Mouse (Mus musculus) stomach, postnatal 0 days (tissue): ENCODE data around the gene Clip1.

Source experiments
- CTCF ChIP-seq: IDR thresholded peaks from 2 replicates; pipeline ENCODE4 v1.5.1; 2016; ENCODE audit warnings: antibody characterized with exemption, low read depth, mild to moderate bottlenecking, moderate library complexity
- EP300 ChIP-seq: optimal IDR thresholded peaks from 2 replicates; pipeline ENCODE3; 2016; ENCODE audit warnings: antibody characterized with exemption

DNA sequence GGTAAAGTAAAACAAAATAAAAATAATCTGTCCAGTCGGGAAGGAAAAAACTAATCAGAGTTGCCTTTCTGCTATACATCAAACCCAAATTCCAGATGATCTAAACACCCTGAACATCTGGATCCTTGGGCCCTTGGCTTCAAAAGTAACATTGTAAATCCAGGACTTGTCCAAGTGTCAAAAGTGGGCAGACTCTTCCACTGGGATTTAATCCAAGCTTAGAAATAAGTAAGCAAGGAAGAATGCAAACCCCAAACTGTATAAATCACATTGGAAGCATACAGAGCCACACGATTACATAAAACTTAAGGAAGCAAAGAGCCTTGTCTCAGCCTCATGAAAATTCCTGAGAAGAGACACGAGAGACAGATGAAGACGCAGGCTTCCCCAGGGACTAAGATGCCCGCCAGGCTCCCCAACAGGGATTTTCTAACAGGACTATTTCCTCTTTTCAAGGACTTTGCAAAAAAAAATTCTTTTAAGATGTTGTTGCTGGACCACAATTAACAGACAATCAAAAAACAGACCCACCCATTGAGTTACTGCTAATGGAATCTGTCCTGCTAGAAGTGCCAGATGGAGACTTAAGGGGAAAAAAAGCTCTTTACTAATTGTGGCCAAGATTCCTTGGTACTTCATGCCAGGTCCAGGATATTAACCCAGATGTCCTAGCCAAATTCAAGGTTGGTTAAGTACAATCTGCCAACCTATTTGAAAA, 4.7 kb downstream of the Clip1 start:
- no peak for TF ChIP-seq CTCF
- no peak for TF ChIP-seq EP300
